Mouse (Mus musculus): ENCODE data around the gene Rora. TPM values are rescaled to one million over a fixed set of nuclear protein-coding genes. Genes with fewer than 3 reads are reported as not detected.
A peak's percentile ranks its signal among the peaks of the same experiment; 100 is the strongest.

Rora gene
- polyA plus RNA-seq, 1 experiment from 2014 or later: 18.6 TPM

DNA sequence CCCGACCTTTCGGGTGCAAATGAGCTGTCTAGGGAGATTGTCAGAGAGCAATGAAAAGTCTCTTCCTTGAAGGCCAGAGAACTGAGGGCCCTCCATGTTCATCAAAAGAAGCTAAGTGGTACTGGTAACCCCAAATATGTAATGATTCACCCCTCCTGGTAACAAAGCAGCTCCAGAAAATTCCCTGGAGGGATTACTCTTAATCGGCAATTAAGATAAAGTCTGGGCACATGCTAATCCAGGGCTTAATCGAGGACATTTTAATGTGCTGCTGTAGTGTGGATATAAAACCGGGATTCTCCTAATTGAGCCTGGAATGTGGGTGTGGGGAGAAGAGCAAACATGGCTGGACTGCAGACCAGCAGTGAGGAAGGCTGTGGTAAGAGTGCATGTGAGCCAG is 450.7 kb downstream of the Rora start:
- WGBS: 71% methylated on average over 5 of the region's 5 CpGs
- H3K9ac ChIP-seq: no peak overlapping the region
- ATAC-seq (ENCODE audit: insufficient number of reproducible peaks, insufficient read depth, low FRiP score, low TSS enrichment, low read depth): no peak

DNA sequence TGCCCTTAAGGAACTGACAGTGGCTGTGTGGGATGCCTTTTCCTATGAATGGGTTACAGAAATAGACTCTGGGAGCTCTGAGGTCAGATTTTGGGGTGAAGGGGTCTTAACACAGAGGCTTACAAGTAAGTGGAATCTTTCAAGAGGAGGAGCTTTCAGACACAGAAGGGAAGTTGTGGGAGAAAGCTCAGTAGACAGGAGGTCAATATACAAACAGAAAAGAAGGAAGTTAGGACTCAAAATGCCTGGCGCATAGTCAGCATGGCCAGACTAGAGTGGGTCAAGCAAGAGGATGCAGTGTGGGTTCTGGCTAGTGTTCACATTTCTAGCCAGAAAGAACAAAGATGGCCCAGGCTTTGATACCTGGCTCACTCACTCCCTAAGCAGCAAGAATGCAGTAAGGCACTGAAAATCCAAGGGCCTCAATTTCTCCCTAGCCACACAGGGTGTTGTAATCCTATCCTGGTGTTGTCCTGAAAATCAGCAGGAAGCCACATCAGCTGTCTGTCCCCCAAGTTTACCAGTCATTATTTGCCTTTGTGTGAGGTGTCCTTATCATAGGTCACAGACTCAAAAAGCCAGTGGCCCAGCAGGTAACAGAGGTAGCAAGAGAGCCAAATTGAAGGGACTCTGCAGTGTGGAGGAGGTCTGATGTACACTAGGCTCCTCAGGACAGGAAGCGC is 456.2 kb downstream of the Rora start:
- 95% methylated on average over 2 of the region's 2 CpGs for WGBS
- no peak overlapping the region for H3K4me2 ChIP-seq
- H3K9ac ChIP-seq: no peak overlapping the region
- H3K9me3 ChIP-seq: no peaks in the 10 kb centered on the region
- H3K27ac ChIP-seq: no peak overlapping the region
- no peak overlapping the region for H3K4me3 ChIP-seq
- H3K27me3 ChIP-seq: no peaks in the 10 kb centered on the region; the same call in 1 of the 2 replicates
- H3K4me1 ChIP-seq: peaks cover 17% of the 10 kb centered on the region
- H3K36me3 ChIP-seq: no peaks in the 10 kb centered on the region
- no peak for ATAC-seq (ENCODE audit: insufficient number of reproducible peaks, insufficient read depth, low FRiP score, low TSS enrichment, low read depth)

More for the DNA sequence above, 450.7 kb downstream of the Rora start:
- H3K4me2 ChIP-seq: no peak overlapping the region
- no peak overlapping the region for H3K27ac ChIP-seq
- H3K4me1 ChIP-seq: peaks cover 19% of the 10 kb centered on the region; the same call in 1 of the 2 replicates
- no peaks in the 10 kb centered on the region for H3K9me3 ChIP-seq
- H3K27me3 ChIP-seq: no peaks in the 10 kb centered on the region; the same call in 1 of the 2 replicates
- no peaks in the 10 kb centered on the region for H3K36me3 ChIP-seq
- H3K4me3 ChIP-seq: no peak overlapping the region

DNA sequence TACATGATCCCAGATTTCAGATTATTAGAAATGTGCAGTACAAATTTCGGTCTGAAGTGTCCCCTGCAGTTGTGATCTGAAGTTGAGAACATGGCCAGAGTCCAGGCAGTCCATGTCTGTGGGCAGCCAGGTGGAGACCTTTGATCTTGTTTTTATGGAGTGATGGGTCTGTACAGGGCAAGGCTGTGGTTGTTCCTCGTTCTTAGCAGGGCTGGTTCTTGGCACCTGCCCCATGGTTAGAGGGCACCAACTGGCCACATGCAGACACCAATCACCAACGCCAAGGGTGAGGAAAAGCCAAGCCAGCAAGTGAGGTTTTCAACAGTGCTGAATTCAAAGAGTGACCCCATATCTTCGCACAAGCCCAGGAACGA is 456.7 kb downstream of the Rora start:
- 70% methylated on average over 5 of the region's 5 CpGs for WGBS

DNA sequence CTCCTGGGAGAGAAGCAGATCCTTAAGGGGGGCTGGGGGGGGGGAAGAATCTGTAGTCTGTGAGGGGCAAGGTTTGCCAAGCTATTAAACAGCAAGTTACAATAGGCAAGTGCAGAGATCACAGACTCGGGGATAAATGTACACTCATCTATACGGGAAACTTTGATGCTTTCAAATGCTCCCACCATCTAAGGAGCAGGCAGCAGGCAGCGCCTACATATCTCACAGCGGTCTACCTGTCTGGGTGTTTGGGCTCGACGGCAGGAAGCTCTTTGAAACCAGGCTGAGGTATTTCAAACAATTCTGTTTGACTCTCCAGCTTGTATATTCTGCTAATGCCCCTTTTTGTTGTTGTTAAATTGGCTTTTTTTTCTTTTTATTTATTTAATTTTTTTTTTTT is 457.1 kb downstream of the Rora start:
- no peaks in the 10 kb centered on the region for H3K36me3 ChIP-seq
- no peak overlapping the region for H3K27ac ChIP-seq
- no peaks in the 10 kb centered on the region; the same call in 1 of the 2 replicates for H3K27me3 ChIP-seq
- no peak for ATAC-seq (ENCODE audit: insufficient number of reproducible peaks, insufficient read depth, low FRiP score, low TSS enrichment, low read depth)
- H3K4me1 ChIP-seq: peaks cover 21% of the 10 kb centered on the region
- 76% methylated on average over 6 of the region's 6 CpGs for WGBS
- no peak overlapping the region for H3K4me2 ChIP-seq
- no peak overlapping the region for H3K9ac ChIP-seq
- no peaks in the 10 kb centered on the region for H3K9me3 ChIP-seq
- H3K4me3 ChIP-seq: no peak overlapping the region

More for the DNA sequence above, 456.7 kb downstream of the Rora start:
- H3K9me3 ChIP-seq: no peaks in the 10 kb centered on the region
- ATAC-seq (ENCODE audit: insufficient number of reproducible peaks, insufficient read depth, low FRiP score, low TSS enrichment, low read depth): no peak
- no peak overlapping the region for H3K4me2 ChIP-seq
- no peak overlapping the region for H3K27ac ChIP-seq
- no peak overlapping the region for H3K4me3 ChIP-seq
- H3K4me1 ChIP-seq: peaks cover 21% of the 10 kb centered on the region
- no peak overlapping the region for H3K9ac ChIP-seq
- H3K27me3 ChIP-seq: no peaks in the 10 kb centered on the region; the same call in 1 of the 2 replicates
- H3K36me3 ChIP-seq: no peaks in the 10 kb centered on the region

DNA sequence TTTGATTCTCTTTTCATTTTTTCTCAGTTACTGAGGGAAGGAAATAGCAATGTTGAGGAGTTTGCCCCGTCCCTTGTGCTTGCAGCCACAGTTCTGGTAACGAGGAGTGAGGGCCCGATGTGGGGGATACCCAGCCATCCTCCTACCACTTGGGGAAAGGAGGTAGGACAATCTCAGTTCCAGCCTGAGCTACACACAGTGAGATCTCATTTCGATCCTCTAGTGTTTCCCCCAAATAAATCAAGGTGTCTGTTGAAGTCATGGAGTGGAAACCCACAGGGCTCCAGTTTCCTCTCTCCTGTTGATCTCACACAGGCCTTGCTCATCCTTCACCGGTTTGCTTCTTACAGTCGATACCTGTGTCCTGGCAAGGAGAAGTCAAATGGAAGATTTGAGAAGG is 458.0 kb downstream of the Rora start:
- H3K27me3 ChIP-seq: no peaks in the 10 kb centered on the region; the same call in 1 of the 2 replicates
- no peaks in the 10 kb centered on the region for H3K9me3 ChIP-seq
- H3K4me3 ChIP-seq: no peak overlapping the region
- no peak overlapping the region for H3K9ac ChIP-seq
- no peaks in the 10 kb centered on the region for H3K36me3 ChIP-seq
- H3K27ac ChIP-seq: no peak overlapping the region
- WGBS: 74% methylated on average over 6 of the region's 6 CpGs
- H3K4me1 ChIP-seq: peaks cover 16% of the 10 kb centered on the region
- H3K4me2 ChIP-seq: no peak overlapping the region
- no peak for ATAC-seq (ENCODE audit: insufficient number of reproducible peaks, insufficient read depth, low FRiP score, low TSS enrichment, low read depth)

DNA sequence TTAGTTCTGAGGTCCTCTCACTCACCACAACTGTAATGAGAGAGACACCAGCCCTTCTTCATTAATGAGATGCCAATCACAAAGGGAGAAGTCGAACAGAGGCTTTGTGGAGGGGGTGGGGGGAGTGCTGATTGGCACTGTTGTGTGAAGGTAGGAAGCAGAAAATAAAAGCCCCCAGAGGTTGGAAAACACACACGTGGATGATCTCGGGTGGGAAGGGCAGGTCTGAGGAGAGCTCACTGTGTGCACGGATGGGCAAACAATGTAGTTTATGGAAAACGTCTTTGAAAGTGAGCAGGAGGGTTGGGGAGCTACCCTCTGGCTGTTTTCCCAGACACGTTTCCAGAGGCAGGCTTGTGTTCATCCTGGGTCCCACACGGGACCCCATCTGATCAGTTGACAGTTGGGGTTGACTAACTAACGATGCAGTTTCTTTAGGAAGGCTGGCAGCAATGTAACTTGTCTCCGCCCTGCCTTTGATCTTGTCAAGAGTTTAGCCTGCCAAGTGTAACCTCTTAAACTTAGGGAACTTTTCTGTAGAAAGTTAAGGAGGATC is 460.9 kb downstream of the Rora start:
- peaks cover 13% of the 10 kb centered on the region for H3K4me1 ChIP-seq
- H3K27me3 ChIP-seq: no peaks in the 10 kb centered on the region; the same call in 1 of the 2 replicates
- H3K4me2 ChIP-seq: no peak overlapping the region
- H3K4me3 ChIP-seq: no peak overlapping the region
- no peaks in the 10 kb centered on the region for H3K9me3 ChIP-seq
- ATAC-seq (ENCODE audit: insufficient number of reproducible peaks, insufficient read depth, low FRiP score, low TSS enrichment, low read depth): no peak
- no peaks in the 10 kb centered on the region for H3K36me3 ChIP-seq
- no peak overlapping the region for H3K9ac ChIP-seq
- 19% methylated on average over 9 of the region's 9 CpGs for WGBS
- H3K27ac ChIP-seq: no peak overlapping the region

DNA sequence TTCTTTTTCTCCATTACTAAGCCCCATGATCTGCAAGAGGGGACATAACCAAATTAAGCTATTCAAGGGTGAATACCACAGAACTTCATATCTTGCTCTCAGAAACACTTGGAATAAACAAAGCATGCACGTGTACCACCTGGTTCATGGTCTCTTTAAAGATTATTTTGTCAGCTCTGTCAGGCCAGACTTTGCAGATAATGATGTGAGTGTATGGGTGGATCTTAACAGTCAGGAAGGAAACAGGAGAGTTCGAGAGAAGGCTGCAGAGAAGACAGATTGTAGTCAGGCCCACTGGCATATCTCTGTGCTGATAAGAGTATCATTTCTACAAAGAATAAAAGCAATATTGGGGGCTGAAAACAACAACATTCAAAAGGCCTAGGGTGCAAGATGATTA is 463.2 kb downstream of the Rora start:
- Histone ChIP-seq H3K36me3 (no peaks in the 10 kb centered on the region), H3K27ac (no peak overlapping the region), H3K9ac (no peak overlapping the region), H3K9me3 (no peaks in the 10 kb centered on the region), H3K4me2 (no peak overlapping the region), H3K27me3 (no peaks in the 10 kb centered on the region), H3K4me3 (no peak overlapping the region), H3K4me1 (peaks cover 16% of the 10 kb centered on the region)
- WGBS: 62% methylated on average over 2 of the region's 2 CpGs
- no peak for ATAC-seq (ENCODE audit: insufficient number of reproducible peaks, insufficient read depth, low FRiP score, low TSS enrichment, low read depth)

DNA sequence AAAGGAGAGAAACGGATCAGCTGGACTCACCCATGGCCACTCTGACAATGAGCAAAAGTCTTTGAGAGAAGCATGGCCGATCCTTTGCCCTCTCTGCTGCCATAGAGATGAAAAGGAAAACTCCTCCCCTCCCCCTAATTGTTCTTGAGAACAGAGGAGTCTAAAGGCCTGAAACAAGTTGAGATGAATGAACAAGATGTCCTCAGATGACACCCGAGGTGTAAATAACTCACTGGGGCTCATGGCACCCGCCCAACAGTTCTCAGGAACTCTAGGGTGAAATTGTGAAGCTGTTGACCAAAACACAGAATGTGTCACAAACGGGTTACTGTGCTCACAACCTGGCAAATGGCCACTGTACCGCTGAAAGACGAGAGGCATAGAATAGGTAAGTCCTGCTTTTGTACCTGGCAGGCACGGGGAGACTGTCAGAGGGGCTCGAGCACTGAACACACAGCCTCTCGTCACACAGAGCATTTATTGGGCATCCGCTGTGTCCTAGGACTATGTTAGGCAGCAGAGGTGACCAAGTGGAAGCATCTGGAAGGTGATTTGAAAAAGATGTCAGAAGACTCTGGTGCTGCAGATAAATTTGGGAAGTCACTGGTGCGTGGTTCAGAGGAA is 467.6 kb downstream of the Rora start:
- 65% methylated on average over 12 of the region's 12 CpGs for WGBS

DNA sequence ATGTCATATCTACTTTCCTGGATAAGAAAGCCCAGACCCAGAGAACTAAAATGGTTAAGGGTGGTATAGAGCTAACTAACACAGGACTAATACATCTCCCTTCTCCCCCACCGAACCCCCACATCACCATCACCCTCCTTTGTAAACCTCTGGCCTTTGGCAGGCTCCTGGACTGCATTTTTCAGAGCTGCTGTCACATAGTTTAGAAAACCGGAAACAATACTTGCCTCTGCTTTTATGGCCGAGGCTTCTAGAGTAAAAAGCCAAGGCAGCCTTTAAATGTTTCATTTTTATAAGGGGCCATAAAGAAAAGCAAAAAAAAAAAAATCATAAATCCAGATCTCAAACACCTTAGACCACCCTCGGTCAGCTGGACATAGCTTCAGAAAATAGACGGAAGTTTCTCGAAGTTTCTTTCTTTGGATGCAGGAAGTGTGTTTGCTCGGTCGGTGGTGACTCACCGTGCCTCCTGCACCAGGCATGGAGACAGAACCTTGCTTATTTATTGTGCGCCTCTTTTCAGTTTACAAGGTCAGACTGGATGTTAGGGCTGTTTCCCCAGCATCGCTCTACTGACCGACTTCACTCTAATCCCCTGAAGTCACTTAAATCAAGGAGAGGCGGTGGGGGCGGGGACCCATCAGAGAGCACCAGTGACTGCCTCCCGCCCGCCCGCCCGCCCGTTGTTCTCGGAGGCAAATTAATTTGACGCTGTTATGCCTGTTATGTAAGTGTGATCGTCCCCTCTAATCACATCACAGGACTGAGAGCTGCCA is 471.6 kb downstream of the Rora start:
- ATAC-seq (ENCODE audit: insufficient number of reproducible peaks, insufficient read depth, low FRiP score, low TSS enrichment, low read depth): no peak
- no peak overlapping the region for H3K27ac ChIP-seq
- WGBS: 11% methylated on average over 22 of the region's 22 CpGs
- peak overlapping the region; percentile 25; the same call in 1 of the 2 replicates for H3K4me3 ChIP-seq
- no peaks in the 10 kb centered on the region for H3K36me3 ChIP-seq
- peak overlapping the region; percentile 53 for H3K4me2 ChIP-seq
- no peaks in the 10 kb centered on the region; the same call in 1 of the 2 replicates for H3K27me3 ChIP-seq
- H3K9ac ChIP-seq: 0 out of 2 replicates have a peak overlapping the region, but pooled peaks have one; percentile 16
- peaks cover 7% of the 10 kb centered on the region; the same call in 1 of the 2 replicates for H3K4me1 ChIP-seq
- H3K9me3 ChIP-seq: no peaks in the 10 kb centered on the region

More for the DNA sequence above, 467.6 kb downstream of the Rora start:
- Histone ChIP-seq H3K4me3 (no peak overlapping the region), H3K36me3 (no peaks in the 10 kb centered on the region), H3K9me3 (no peaks in the 10 kb centered on the region), H3K9ac (no peak overlapping the region), H3K4me2 (no peak overlapping the region), H3K27ac (no peak overlapping the region), H3K27me3 (no peaks in the 10 kb centered on the region; the same call in 1 of the 2 replicates), H3K4me1 (peaks cover 11% of the 10 kb centered on the region)
- ATAC-seq (ENCODE audit: insufficient number of reproducible peaks, insufficient read depth, low FRiP score, low TSS enrichment, low read depth): no peak

DNA sequence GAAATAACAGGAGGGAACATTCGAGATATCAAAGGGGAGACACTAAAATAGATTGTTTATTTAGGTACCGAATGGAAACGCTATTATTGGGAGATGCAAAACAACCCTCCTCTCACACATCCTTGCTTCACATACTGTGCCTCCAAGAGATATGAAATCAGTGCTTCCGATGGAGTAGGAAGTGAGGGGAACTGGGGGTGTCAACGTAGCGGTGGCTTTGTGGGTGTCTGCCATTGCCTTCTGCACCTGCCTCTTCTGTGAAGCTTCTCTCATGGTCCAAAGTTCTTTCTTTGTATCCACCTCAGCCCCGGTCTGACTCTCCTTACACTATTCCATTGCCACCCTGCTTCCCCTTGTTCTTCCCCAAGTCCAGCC is 472.2 kb downstream of the Rora start:
- 55% methylated on average over 7 of the region's 7 CpGs for WGBS
- no peak for ATAC-seq (ENCODE audit: insufficient number of reproducible peaks, insufficient read depth, low FRiP score, low TSS enrichment, low read depth)
- 0 out of 2 replicates have a peak overlapping the region, but pooled peaks have one; percentile 16 for H3K9ac ChIP-seq

DNA sequence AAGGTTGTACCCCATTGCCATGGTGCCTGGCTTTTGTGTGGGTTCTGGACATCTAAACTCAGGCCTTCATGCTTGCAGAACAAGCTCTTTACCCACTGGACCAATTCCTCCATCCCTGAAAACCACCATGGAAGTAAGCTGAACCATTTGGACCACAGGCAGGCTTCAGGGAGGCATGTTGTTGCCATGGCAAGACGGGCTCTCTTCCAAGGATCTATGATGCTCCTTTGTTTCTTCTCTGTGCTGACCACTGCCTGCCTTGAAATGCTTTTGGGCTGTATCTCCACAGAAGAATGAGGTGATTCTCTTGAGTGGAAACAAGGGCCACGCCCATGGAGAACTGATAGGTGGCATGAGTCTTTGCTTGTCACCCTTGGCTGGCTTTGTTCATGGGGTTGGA is 473.0 kb downstream of the Rora start:
- H3K9ac ChIP-seq: no peak overlapping the region
- H3K4me2 ChIP-seq: no peak overlapping the region
- no peak overlapping the region for H3K27ac ChIP-seq
- H3K4me3 ChIP-seq: no peak overlapping the region
- H3K27me3 ChIP-seq: no peaks in the 10 kb centered on the region; the same call in 1 of the 2 replicates
- peaks cover 7% of the 10 kb centered on the region; the same call in 1 of the 2 replicates for H3K4me1 ChIP-seq
- H3K9me3 ChIP-seq: no peaks in the 10 kb centered on the region
- ATAC-seq (ENCODE audit: insufficient number of reproducible peaks, insufficient read depth, low FRiP score, low TSS enrichment, low read depth): no peak
- 93% methylated on average over 2 of the region's 2 CpGs for WGBS
- no peaks in the 10 kb centered on the region for H3K36me3 ChIP-seq

More for the DNA sequence above, 472.2 kb downstream of the Rora start:
- Histone ChIP-seq H3K9me3 (no peaks in the 10 kb centered on the region), H3K4me3 (peak overlapping the region; percentile 25; the same call in 1 of the 2 replicates), H3K27me3 (no peaks in the 10 kb centered on the region; the same call in 1 of the 2 replicates), H3K4me2 (peak overlapping the region; percentile 53), H3K27ac (no peak overlapping the region), H3K36me3 (no peaks in the 10 kb centered on the region), H3K4me1 (peaks cover 7% of the 10 kb centered on the region; the same call in 1 of the 2 replicates)

Measured in embryonic facial prominence, embryonic 13.5 days (tissue).